Mouse (Mus musculus) kidney, postnatal 25 days (tissue): ENCODE data around the gene Fndc3b.

Experiments
- DNase-seq, 2 experiments: peaks; one replicate each; pipeline ENCODE4 v3.0.0; 2021; ENCODE audit warnings: mixed read lengths in 2 of 2

Gene Fndc3b

GRCm38 (mm10) chr3:27461037-27461436 lies 250.1 kb downstream of the Fndc3b start:
- peak; percentile 72 to 85 for DNase-seq

GRCm38 (mm10) chr3:27458416-27458815 lies 252.7 kb downstream of the Fndc3b start:
- no peak for DNase-seq

GRCm38 (mm10) chr3:27456514-27456913 lies 254.6 kb downstream of the Fndc3b start:
- no peak for DNase-seq

- DNase-seq = no peak
Observed at GRCm38 (mm10) chr3:27454402-27455195, 256.5 kb downstream of the Fndc3b start.

GRCm38 (mm10) chr3:27453453-27454098 lies 257.5 kb downstream of the Fndc3b start:
- peak in 1 of 2 experiments; percentile 44 for DNase-seq

GRCm38 (mm10) chr3:27449447-27449846 lies 261.7 kb downstream of the Fndc3b start:
- DNase-seq = no peak

GRCm38 (mm10) chr3:27448367-27448766 lies 262.7 kb downstream of the Fndc3b start:
- no peak for DNase-seq

GRCm38 (mm10) chr3:27439704-27440103 lies 271.4 kb downstream of the Fndc3b start:
- DNase-seq = no peak

- no peak for DNase-seq
Observed at GRCm38 (mm10) chr3:27435096-27435620, 275.9 kb downstream of the Fndc3b start.

- peak; percentile 28 to 64 for DNase-seq
Observed at GRCm38 (mm10) chr3:27432981-27433380, 278.1 kb downstream of the Fndc3b start.

GRCm38 (mm10) chr3:27430621-27431263 lies 280.4 kb downstream of the Fndc3b start:
- DNase-seq = peak; percentile 63 to 79

GRCm38 (mm10) chr3:27427406-27427805 lies 283.7 kb downstream of the Fndc3b start:
- DNase-seq = no peak

- DNase-seq = no peak
Observed at GRCm38 (mm10) chr3:27424049-27424667, 286.9 kb downstream of the Fndc3b start.

- no peak for DNase-seq
Observed at GRCm38 (mm10) chr3:27422521-27422920, 288.6 kb downstream of the Fndc3b start.

- DNase-seq = no peak
Observed at GRCm38 (mm10) chr3:27421980-27422379, 289.1 kb downstream of the Fndc3b start.

- DNase-seq = no peak
Observed at GRCm38 (mm10) chr3:27418602-27419001, 292.5 kb downstream of the Fndc3b start.

- DNase-seq = no peak
Observed at GRCm38 (mm10) chr3:27416786-27417185, 294.3 kb downstream of the Fndc3b start.

- DNase-seq = no peak
Observed at GRCm38 (mm10) chr3:27413566-27413965, 297.5 kb downstream of the Fndc3b start.

- no peak for DNase-seq
Observed at GRCm38 (mm10) chr3:27411286-27411685, 299.8 kb downstream of the Fndc3b start.

- no peak for DNase-seq
Observed at GRCm38 (mm10) chr3:27408564-27408963, 302.5 kb downstream of the Fndc3b start.

- no peak for DNase-seq
Observed at GRCm38 (mm10) chr3:27406440-27406839, 304.7 kb downstream of the Fndc3b start.

- peak; percentile 34 to 59 for DNase-seq
Observed at GRCm38 (mm10) chr3:27400996-27401395, 310.1 kb downstream of the Fndc3b start.

GRCm38 (mm10) chr3:27389923-27390322 lies 321.2 kb downstream of the Fndc3b start:
- no peak for DNase-seq
